Mouse (Mus musculus): ENCODE measurements around the gene Asb10.

DNA sequence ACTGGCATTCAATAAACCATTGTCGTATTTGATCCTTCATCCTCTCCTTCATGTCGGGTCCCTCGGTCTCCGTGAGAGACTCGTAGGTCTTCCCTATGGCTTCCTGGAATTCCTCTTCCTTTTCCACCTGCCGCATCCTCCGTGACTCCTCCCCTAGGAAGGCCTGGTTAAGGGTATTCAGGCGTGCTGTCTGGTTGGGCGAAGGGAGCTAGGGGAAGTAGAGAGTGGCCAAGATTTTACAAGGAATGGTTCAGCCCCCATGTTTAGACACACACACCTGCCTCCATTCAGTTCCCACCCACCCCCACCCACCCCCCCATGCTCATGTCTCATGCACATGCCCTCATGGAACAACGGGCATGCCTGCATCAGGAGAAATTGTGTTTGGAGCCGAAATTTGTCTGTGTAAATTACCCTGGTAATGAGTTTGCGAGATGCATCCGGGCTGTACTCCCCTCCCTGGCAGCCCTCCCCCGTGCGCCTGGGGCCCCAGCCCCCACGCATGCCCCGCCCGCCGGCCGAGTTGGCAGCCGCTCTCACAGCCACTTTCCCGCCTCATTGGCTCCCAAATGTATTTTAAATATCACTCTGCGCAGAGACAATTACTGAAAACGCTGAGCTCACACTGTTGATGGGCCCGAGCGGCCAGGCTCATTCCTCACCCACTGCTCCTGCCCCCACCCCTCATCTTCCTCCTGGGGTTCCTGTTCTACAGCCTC lies 10.0 kb upstream of the Asb10 start:
- TF ChIP-seq POLR2A (IDR thresholded peaks at IDR 0.05; ENCODE audit: control insufficient read depth, low read depth, low read length) (no peak), CTCF (IDR thresholded peaks at IDR 0.05; ENCODE audit: control insufficient read depth, insufficient read depth, insufficient replicate concordance, low read depth, low read length) (no peak)

Data from testis, adult 2 months (tissue).